Mouse (Mus musculus): ENCODE measurements around the gene Rnaseh2b. TPM values are rescaled to one million over a fixed set of nuclear protein-coding genes. Genes with fewer than 3 reads are reported as not detected.
A peak's percentile ranks its signal among the peaks of the same experiment; 100 is the strongest.

Gene Rnaseh2b
- 11.3 and 11.8 TPM in 2 replicates for polyA plus RNA-seq (2012; rRNA removed)

DNA sequence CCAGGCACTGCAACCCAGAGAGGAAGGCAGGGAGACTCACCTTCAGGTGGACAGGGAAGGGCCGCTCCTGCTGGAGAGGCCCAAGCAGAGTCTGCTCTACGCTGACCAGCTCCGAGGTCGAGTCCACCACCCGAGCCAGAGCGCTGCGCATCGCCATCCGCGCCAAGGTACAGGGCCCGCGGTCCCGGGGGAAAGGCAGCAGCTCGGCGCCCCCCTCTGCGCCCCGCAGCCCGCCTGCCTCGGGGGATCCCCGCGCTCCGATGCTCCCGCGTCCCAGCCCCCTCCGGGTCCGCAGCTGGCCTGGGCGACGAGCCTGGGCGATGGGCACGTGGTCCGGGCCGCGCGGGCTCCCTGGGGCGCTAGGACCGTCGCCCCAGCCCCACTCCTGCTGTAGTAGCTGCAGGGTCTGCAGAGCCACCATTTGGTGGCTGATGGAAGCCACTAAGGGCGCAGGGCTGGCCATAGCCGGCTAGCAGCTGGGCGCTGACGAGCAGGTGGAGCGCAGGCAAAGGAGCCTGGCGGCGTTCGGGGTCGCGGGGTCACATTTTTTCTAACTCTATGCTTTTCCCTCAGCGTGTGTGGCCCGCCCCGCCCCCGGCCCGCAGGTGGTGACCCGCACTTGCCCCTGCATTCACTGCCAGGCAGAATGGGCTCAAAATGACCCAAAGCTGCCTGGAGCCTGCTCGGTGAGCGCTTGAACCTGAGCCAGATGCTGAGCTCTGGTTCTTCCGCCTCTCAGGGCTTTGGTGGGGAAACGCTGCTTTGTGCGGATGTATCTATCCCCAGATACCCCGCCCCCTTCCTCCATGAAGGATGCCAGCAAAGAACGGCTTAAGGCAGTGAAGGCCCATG is at the start of gene Rnaseh2b, which contains the start of gene Dleu7:
Gene Rnaseh2b, plus strand, starts transcription at position 102 of the 852 bp plus-strand sequence.
Gene Dleu7, minus strand, starts transcription at position 560 of the 852 bp plus-strand sequence.
- peak; percentile 72 for DNase-seq
- Histone ChIP-seq H3K36me3 (ENCODE audit: control insufficient read depth, insufficient read depth, low read length) (no peaks in the 10 kb centered on the region), H3K27me3 (ENCODE audit: control insufficient read depth, insufficient read depth, low read length) (no peaks in the 10 kb centered on the region; the same call in 1 of the 2 replicates), H3K4me1 (replicated peaks; ENCODE audit: control insufficient read depth, insufficient read depth, low read length) (peaks cover 6% of the 10 kb centered on the region), H3K4me3 (ENCODE audit: control insufficient read depth, insufficient read depth, low read length) (peak within 1 kb of the TSS; percentile 84), H3K27ac (ENCODE audit: control insufficient read depth, insufficient read depth, low read length) (no peak within 1 kb of the TSS)
- TF ChIP-seq CTCF (IDR thresholded peaks at IDR 0.05; ENCODE audit: borderline replicate concordance, control insufficient read depth, extremely low read depth, insufficient read depth, low read length, poor library complexity) (no peak), POLR2A (IDR thresholded peaks at IDR 0.05; ENCODE audit: control insufficient read depth, extremely low read depth, insufficient read depth, low read length, poor library complexity) (no peak)
- WGBS = 2% methylated on average over 60 of the region's 60 CpGs

DNA sequence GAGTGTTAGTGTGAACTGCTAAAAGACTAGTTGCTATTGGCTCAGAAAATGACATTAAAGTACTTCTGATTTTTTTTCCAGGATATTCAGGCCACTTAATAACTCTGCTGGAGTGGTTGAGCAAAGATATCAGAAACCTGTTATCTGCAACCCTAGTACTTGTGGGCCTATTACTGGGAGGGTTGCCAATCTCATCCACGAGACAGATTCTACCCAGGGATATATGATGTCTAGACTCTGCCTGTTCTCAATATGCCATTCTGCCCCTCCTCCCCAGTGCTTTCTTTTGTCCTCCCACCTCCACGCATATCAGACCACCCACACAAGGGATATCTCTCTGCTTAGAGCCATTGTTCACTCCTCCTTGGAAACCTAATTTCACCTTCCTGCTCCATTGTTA is 48.9 kb upstream of the Rnaseh2b start:
- Histone ChIP-seq H3K27me3 (ENCODE audit: control insufficient read depth, insufficient read depth, low read length) (no peaks in the 10 kb centered on the region), H3K4me1 (replicated peaks; ENCODE audit: control insufficient read depth, insufficient read depth, low read length) (no peaks in the 10 kb centered on the region), H3K36me3 (ENCODE audit: control insufficient read depth, insufficient read depth, low read length) (no peaks in the 10 kb centered on the region), H3K27ac (ENCODE audit: control insufficient read depth, insufficient read depth, low read length) (no peak overlapping the region), H3K4me3 (ENCODE audit: control insufficient read depth, insufficient read depth, low read length) (no peak overlapping the region)
- no peak for DNase-seq
- TF ChIP-seq POLR2A (IDR thresholded peaks at IDR 0.05; ENCODE audit: control insufficient read depth, extremely low read depth, insufficient read depth, low read length, poor library complexity) (no peak), CTCF (IDR thresholded peaks at IDR 0.05; ENCODE audit: borderline replicate concordance, control insufficient read depth, extremely low read depth, insufficient read depth, low read length, poor library complexity) (no peak)
- 96% methylated on average over 2 of the region's 2 CpGs for WGBS

DNA sequence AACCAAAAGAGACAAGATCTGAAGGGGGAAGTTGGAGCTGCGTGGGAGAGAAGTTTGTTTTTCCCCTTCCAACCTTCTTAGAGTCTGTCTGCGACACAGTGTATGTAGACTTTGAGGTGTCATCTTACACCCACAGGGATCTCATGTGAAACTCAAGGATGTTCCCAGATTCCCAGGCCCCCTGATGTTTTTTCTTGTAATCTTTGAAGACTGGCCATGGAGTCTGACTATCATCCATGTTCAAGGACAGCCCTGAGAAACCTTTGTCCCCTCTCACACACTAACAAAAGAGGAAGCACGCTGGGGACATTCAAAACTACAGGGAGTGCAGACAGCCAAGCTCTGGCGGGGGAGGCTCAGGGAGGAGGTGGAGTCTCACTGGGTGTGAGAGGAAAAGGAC is 46.8 kb upstream of the Rnaseh2b start:
- Histone ChIP-seq H3K36me3 (ENCODE audit: control insufficient read depth, insufficient read depth, low read length) (no peaks in the 10 kb centered on the region), H3K4me1 (replicated peaks; ENCODE audit: control insufficient read depth, insufficient read depth, low read length) (no peaks in the 10 kb centered on the region), H3K4me3 (ENCODE audit: control insufficient read depth, insufficient read depth, low read length) (no peak overlapping the region), H3K27me3 (ENCODE audit: control insufficient read depth, insufficient read depth, low read length) (no peaks in the 10 kb centered on the region), H3K27ac (ENCODE audit: control insufficient read depth, insufficient read depth, low read length) (no peak overlapping the region)
- TF ChIP-seq POLR2A (IDR thresholded peaks at IDR 0.05; ENCODE audit: control insufficient read depth, extremely low read depth, insufficient read depth, low read length, poor library complexity) (no peak), CTCF (IDR thresholded peaks at IDR 0.05; ENCODE audit: borderline replicate concordance, control insufficient read depth, extremely low read depth, insufficient read depth, low read length, poor library complexity) (no peak)
- WGBS = 33% methylated on average over 4 of the region's 4 CpGs
- DNase-seq = no peak

DNA sequence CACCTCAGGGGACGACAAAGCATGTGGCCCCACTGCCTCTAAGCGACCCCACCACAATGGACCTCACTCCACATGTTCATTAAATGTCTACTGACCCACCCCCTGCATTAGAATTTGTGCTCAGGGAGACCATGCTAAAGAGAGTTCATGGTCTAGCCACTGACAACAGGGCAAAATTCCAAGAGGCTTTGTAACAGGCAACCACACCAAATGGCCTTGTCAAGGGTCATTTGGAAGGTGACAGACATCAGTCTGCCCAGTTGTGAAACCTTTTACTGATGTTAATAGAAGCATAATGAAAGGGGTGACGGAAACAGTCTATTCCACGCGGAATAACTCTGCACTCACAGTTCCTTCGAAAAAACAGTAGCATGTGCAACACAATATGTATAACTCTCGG is 44.0 kb upstream of the Rnaseh2b start:
- 93% methylated on average over 7 of the region's 7 CpGs for WGBS
- H3K36me3 ChIP-seq (ENCODE audit: control insufficient read depth, insufficient read depth, low read length) = no peaks in the 10 kb centered on the region
- H3K4me3 ChIP-seq (ENCODE audit: control insufficient read depth, insufficient read depth, low read length) = no peak overlapping the region

DNA sequence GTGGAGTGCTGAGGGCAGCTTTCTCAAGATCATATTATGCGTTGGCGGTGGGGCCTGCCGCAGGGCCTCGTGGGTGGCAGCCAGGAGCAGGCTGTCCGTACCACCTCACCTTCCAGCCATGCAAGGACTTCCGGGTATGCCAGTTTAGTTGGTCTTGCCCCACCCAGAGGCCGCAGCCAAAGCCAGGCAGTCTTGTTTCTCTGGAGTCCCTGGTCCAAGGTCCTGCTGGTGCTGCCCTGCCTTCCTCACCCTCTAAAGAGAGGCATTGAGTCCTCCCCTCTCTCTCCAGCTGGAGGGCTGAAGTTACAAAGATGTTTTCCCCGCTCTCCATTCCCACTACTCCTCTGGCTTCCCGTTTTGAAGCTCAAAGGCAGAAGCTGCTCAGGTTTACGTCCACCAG is 43.6 kb upstream of the Rnaseh2b start:
- DNase-seq = no peak

More for the DNA sequence above, 44.0 kb upstream of the Rnaseh2b start:
- no peaks in the 10 kb centered on the region for H3K27me3 ChIP-seq (ENCODE audit: control insufficient read depth, insufficient read depth, low read length)
- DNase-seq = no peak
- TF ChIP-seq POLR2A (IDR thresholded peaks at IDR 0.05; ENCODE audit: control insufficient read depth, extremely low read depth, insufficient read depth, low read length, poor library complexity) (no peak), CTCF (IDR thresholded peaks at IDR 0.05; ENCODE audit: borderline replicate concordance, control insufficient read depth, extremely low read depth, insufficient read depth, low read length, poor library complexity) (no peak)
- no peak overlapping the region for H3K27ac ChIP-seq (ENCODE audit: control insufficient read depth, insufficient read depth, low read length)
- H3K4me1 ChIP-seq (replicated peaks; ENCODE audit: control insufficient read depth, insufficient read depth, low read length) = no peaks in the 10 kb centered on the region

DNA sequence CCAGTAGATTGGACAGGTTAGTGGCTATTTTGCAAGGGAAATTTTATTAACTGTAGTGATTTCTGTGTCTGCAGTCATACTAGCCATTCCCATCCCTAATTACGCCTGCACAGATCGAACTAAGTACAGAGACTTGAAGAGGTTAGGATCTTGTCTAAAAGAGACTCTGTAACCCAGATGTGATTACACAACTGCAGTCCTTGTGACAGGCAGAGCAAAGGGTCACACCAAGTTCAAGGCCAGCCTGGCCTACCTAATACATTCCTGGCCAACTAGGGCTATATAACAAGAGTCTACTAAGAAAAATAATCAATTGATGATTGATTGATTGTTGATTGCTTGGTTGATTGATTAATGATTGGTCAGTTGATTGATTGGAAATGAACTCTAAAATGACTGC is 43.1 kb upstream of the Rnaseh2b start:
- Histone ChIP-seq H3K27ac (ENCODE audit: control insufficient read depth, insufficient read depth, low read length) (no peak overlapping the region), H3K27me3 (ENCODE audit: control insufficient read depth, insufficient read depth, low read length) (no peaks in the 10 kb centered on the region), H3K4me3 (ENCODE audit: control insufficient read depth, insufficient read depth, low read length) (no peak overlapping the region), H3K36me3 (ENCODE audit: control insufficient read depth, insufficient read depth, low read length) (no peaks in the 10 kb centered on the region), H3K4me1 (replicated peaks; ENCODE audit: control insufficient read depth, insufficient read depth, low read length) (no peaks in the 10 kb centered on the region)
- no peak for TF ChIP-seq POLR2A (IDR thresholded peaks at IDR 0.05; ENCODE audit: control insufficient read depth, extremely low read depth, insufficient read depth, low read length, poor library complexity)
- TF ChIP-seq CTCF (IDR thresholded peaks at IDR 0.05; ENCODE audit: borderline replicate concordance, control insufficient read depth, extremely low read depth, insufficient read depth, low read length, poor library complexity) = no peak
- 96% methylated on average over 2 of the region's 2 CpGs for WGBS
- DNase-seq = no peak

More for the DNA sequence above, 43.6 kb upstream of the Rnaseh2b start:
- no peaks in the 10 kb centered on the region for H3K4me1 ChIP-seq (replicated peaks; ENCODE audit: control insufficient read depth, insufficient read depth, low read length)
- H3K36me3 ChIP-seq (ENCODE audit: control insufficient read depth, insufficient read depth, low read length) = no peaks in the 10 kb centered on the region
- H3K27ac ChIP-seq (ENCODE audit: control insufficient read depth, insufficient read depth, low read length) = no peak overlapping the region
- H3K4me3 ChIP-seq (ENCODE audit: control insufficient read depth, insufficient read depth, low read length) = no peak overlapping the region
- 92% methylated on average over 10 of the region's 10 CpGs for WGBS
- TF ChIP-seq CTCF (IDR thresholded peaks at IDR 0.05; ENCODE audit: borderline replicate concordance, control insufficient read depth, extremely low read depth, insufficient read depth, low read length, poor library complexity) (no peak), POLR2A (IDR thresholded peaks at IDR 0.05; ENCODE audit: control insufficient read depth, extremely low read depth, insufficient read depth, low read length, poor library complexity) (no peak)
- no peaks in the 10 kb centered on the region for H3K27me3 ChIP-seq (ENCODE audit: control insufficient read depth, insufficient read depth, low read length)
